In genomic region chr7:24459843-24460242, GRCm38 (mm10) we compare ENCODE assay signal across 11 mouse cellular contexts. TPM values are rescaled to one million over a fixed set of nuclear protein-coding genes. Genes with fewer than 3 reads are reported as not detected.
A peak's percentile ranks its signal among the peaks of the same experiment; 100 is the strongest.
DNase-seq lines count a peak whose midpoint lies in the region; ATAC-seq and TF ChIP-seq lines count a peak whose summit lies in the region.
"Had no signal": no experiment of that assay in that cellular context is flagged by ENCODE, and none has a peak within 500 bp of the region (broad histone marks: within the 10 kb centered on the region; RNA-seq: fewer than 3 reads in every experiment).

No protein-coding gene starts in this region.

- WGBS in heart, embryonic 10.5 days, result 73% methylated on average over 3 of the region's 3 CpGs
- 68% methylated on average over 3 of the region's 3 CpGs for WGBS in midbrain, postnatal 0 days

- no peak overlapping the region for H3K4me2 ChIP-seq in midbrain, postnatal 0 days (ENCODE audit: low read depth, low read length, poor library complexity, severe bottlenecking)

- H3K27me3 ChIP-seq in heart, embryonic 10.5 days (ENCODE audit: insufficient read depth, poor library complexity, severe bottlenecking), result peaks cover 31% of the 10 kb centered on the region; the same call in 1 of the 2 replicates
- H3K27me3 ChIP-seq in megakaryocyte, embryonic 14.5 days (replicated peaks), result peaks cover 83% of the 10 kb centered on the region
- H3K27me3 ChIP-seq in midbrain, postnatal 0 days (ENCODE audit: insufficient read depth, low read length), result 0 out of 2 replicates have a peak, but pooled peaks cover 4% of the 10 kb centered on the region

- in situ Hi-C loops in ES-E14 (cut with MboI; ENCODE audit: low sequenced_read_pairs in 2 of 2, unreplicated experiment in 2 of 2), result no loop called here

- H3K4me1 ChIP-seq in heart, embryonic 10.5 days, result peaks cover 21% of the 10 kb centered on the region
- H3K4me1 ChIP-seq in ES-E14 (ENCODE audit: control insufficient read depth in 2 of 2, insufficient read depth in 2 of 2, low read length in 2 of 2, poor library complexity in 1 of 2), result peaks cover 8 to 40% of the 10 kb centered on the region in 2 experiments; a peak in 3 of 4 replicates
- H3K4me1 ChIP-seq in megakaryocyte, embryonic 14.5 days, result peaks cover 49% of the 10 kb centered on the region
- no peaks in the 10 kb centered on the region for H3K4me1 ChIP-seq in midbrain, postnatal 0 days (ENCODE audit: insufficient read depth, low read length)

- H3K36me3 ChIP-seq in heart, embryonic 10.5 days, result no peaks in the 10 kb centered on the region
- H3K36me3 ChIP-seq in ES-E14 (ENCODE audit: control insufficient read depth, insufficient read depth, low read length, poor library complexity, severe bottlenecking), result no peaks in the 10 kb centered on the region
- H3K36me3 ChIP-seq in megakaryocyte, embryonic 14.5 days (replicated peaks; ENCODE audit: low read length), result no peaks in the 10 kb centered on the region
- H3K36me3 ChIP-seq in midbrain, postnatal 0 days (ENCODE audit: insufficient read depth, low read length), result no peaks in the 10 kb centered on the region

- DNase-seq in heart, adult 11 months, result peak; percentile 97
- DNase-seq in heart, embryonic 10.5 days (ENCODE audit: low spot score), result no peak
- DNase-seq in ES-E14 (ENCODE audit: low read depth, low spot score), result no peak
- DNase-seq in kidney, postnatal 10 days, result peak; percentile 31
- DNase-seq in left cerebral cortex, adult 9 months (ENCODE audit: low spot score in 2 of 2), result no peak
- no peak for DNase-seq in midbrain, postnatal 0 days (ENCODE audit: low spot score)
- DNase-seq in urinary bladder, postnatal 25 days (ENCODE audit: low spot score), result no peak
- DNase-seq: cerebellum, adult 11-12 months had no signal

- H3K9me3 ChIP-seq in heart, embryonic 10.5 days, result no peaks in the 10 kb centered on the region
- no peaks in the 10 kb centered on the region for H3K9me3 ChIP-seq in ES-E14 (ENCODE audit: control insufficient read depth, insufficient read depth, low read depth, low read length)
- no peaks in the 10 kb centered on the region for H3K9me3 ChIP-seq in megakaryocyte, embryonic 14.5 days
- no peaks in the 10 kb centered on the region for H3K9me3 ChIP-seq in midbrain, postnatal 0 days (ENCODE audit: low read length)

- no peak for ATAC-seq in midbrain, postnatal 0 days (ENCODE audit: low FRiP score)
- ATAC-seq: forebrain, embryonic 14.5 days had no signal

- H3K4me3 ChIP-seq in heart, embryonic 10.5 days, result no peak overlapping the region
- no peak overlapping the region for H3K4me3 ChIP-seq in ES-E14 (ENCODE audit: insufficient read depth in 1 of 2, low read depth in 1 of 2, low read length in 2 of 2, poor library complexity in 1 of 2, severe bottlenecking in 1 of 2)
- H3K4me3 ChIP-seq in megakaryocyte, embryonic 14.5 days (replicated peaks), result peak overlapping the region; percentile 29
- no peak overlapping the region for H3K4me3 ChIP-seq in midbrain, postnatal 0 days (ENCODE audit: low read depth, low read length)
- H3K4me3 ChIP-seq: layer of hippocampus, adult 2 months had no signal

- H3K27ac ChIP-seq in heart, embryonic 10.5 days, result no peak overlapping the region
- H3K27ac ChIP-seq in ES-E14 (ENCODE audit: insufficient read depth, low read depth, low read length, poor library complexity, severe bottlenecking), result peak overlapping the region; percentile 34; the same call in 1 of the 2 replicates
- no peak overlapping the region for H3K27ac ChIP-seq in midbrain, postnatal 0 days (ENCODE audit: low read depth, low read length)
- H3K27ac ChIP-seq: layer of hippocampus, adult 2 months had no signal

- no peak for TF ChIP-seq CTCF in midbrain, postnatal 0 days (IDR thresholded peaks at IDR 0.05)

- H3K9ac ChIP-seq in ES-E14 (ENCODE audit: insufficient read depth, low read depth, low read length, poor library complexity, severe bottlenecking), result no peak overlapping the region
- H3K9ac ChIP-seq in midbrain, postnatal 0 days (replicated peaks; ENCODE audit: low read length, poor library complexity, severe bottlenecking), result no peak overlapping the region

TF ChIP-seq in ES-E14, 5 proteins besides CTCF, POLR2A, EP300 and RAD21:
- TF ChIP-seq CHD2 (IDR thresholded peaks at IDR 0.05; ENCODE audit: low read depth, low read length) (no peak), HCFC1 (IDR thresholded peaks at IDR 0.05; ENCODE audit: borderline replicate concordance, insufficient read depth, low read length) (no peak), MAFK (IDR thresholded peaks at IDR 0.05; ENCODE audit: insufficient read depth, low read depth, low read length) (no peak), ZNF384 (IDR thresholded peaks at IDR 0.05; ENCODE audit: low read depth, low read length) (no peak), ZC3H11A (IDR thresholded peaks at IDR 0.05; ENCODE audit: borderline replicate concordance, low read depth, low read length) (no peak)

RNA-seq across cellular contexts. Expression of gene Plaur, which starts 2.4 kb away (rescaled TPM):
- polyA plus RNA-seq in heart, embryonic 10.5 days (2016; fragmentation: Nextera tagmentation; extraction: Ambion mirVana), result 4.3 and 7.3 TPM in 2 replicates
- total RNA-seq in ES-E14 (2012; rRNA removed), result 99.5 and 118 TPM in 2 replicates
- polyA plus RNA-seq in megakaryocyte, embryonic 14.5 days (2012; ENCODE audit: insufficient read depth, low replicate concordance), result 14.6 and 56.5 TPM in 2 replicates
- 1.4 and 3.7 TPM in 2 replicates for total RNA-seq in midbrain, postnatal 0 days (2014; rRNA removed)
- polyA plus RNA-seq in midbrain, postnatal 0 days (2015; fragmentation: Nextera tagmentation; extraction: Ambion mirVana), result 0.93 and 1.1 TPM in 2 replicates

RNA-seq across cellular contexts. Expression of gene Irgc1, which starts 7.7 kb away (rescaled TPM):
- polyA plus RNA-seq in heart, embryonic 10.5 days (2016; fragmentation: Nextera tagmentation; extraction: Ambion mirVana), result 0.16 TPM in 1 of 2 replicates, not detected in the other
- total RNA-seq in ES-E14 (2012; rRNA removed), result 0.16 TPM in 1 of 2 replicates, not detected in the other
- polyA plus RNA-seq in megakaryocyte, embryonic 14.5 days (2012; ENCODE audit: insufficient read depth, low replicate concordance), result 0.28 TPM in 1 of 2 replicates, not detected in the other
- total RNA-seq in midbrain, postnatal 0 days (2014; rRNA removed), result not detected in 2 replicates
- not detected in 2 replicates for polyA plus RNA-seq in midbrain, postnatal 0 days (2015; fragmentation: Nextera tagmentation; extraction: Ambion mirVana)
- total RNA-seq: layer of hippocampus, adult 2 months had no signal
- polyA plus RNA-seq: forebrain, embryonic 14.5 days had no signal

RNA-seq across cellular contexts. Expression of gene Cadm4, which starts 22.0 kb away (rescaled TPM):
- polyA plus RNA-seq in heart, embryonic 10.5 days (2016; fragmentation: Nextera tagmentation; extraction: Ambion mirVana), result 0.54 and 0.63 TPM in 2 replicates
- 10.8 and 21.4 TPM in 2 replicates for total RNA-seq in ES-E14 (2012; rRNA removed)
- not detected in 2 replicates for polyA plus RNA-seq in megakaryocyte, embryonic 14.5 days (2012; ENCODE audit: insufficient read depth, low replicate concordance)
- total RNA-seq in midbrain, postnatal 0 days (2014; rRNA removed), result 342 and 354 TPM in 2 replicates
- 82.0 and 88.1 TPM in 2 replicates for polyA plus RNA-seq in midbrain, postnatal 0 days (2015; fragmentation: Nextera tagmentation; extraction: Ambion mirVana)

RNA-seq across cellular contexts. Expression of gene Zfp428, which starts 47.0 kb away (rescaled TPM):
- 41.9 and 61.3 TPM in 2 replicates for polyA plus RNA-seq in heart, embryonic 10.5 days (2016; fragmentation: Nextera tagmentation; extraction: Ambion mirVana)
- total RNA-seq in ES-E14 (2012; rRNA removed), result 94.1 and 114 TPM in 2 replicates
- polyA plus RNA-seq in megakaryocyte, embryonic 14.5 days (2012; ENCODE audit: insufficient read depth, low replicate concordance), result 33.9 and 51.4 TPM in 2 replicates
- total RNA-seq in midbrain, postnatal 0 days (2014; rRNA removed), result 209 and 214 TPM in 2 replicates
- polyA plus RNA-seq in midbrain, postnatal 0 days (2015; fragmentation: Nextera tagmentation; extraction: Ambion mirVana), result 297 and 314 TPM in 2 replicates

RNA-seq across cellular contexts. Expression of gene AC161166.1, which starts 52.4 kb away (rescaled TPM):
- polyA plus RNA-seq in heart, embryonic 10.5 days (2016; fragmentation: Nextera tagmentation; extraction: Ambion mirVana), result 0.46 and 0.49 TPM in 2 replicates
- 1.2 and 1.6 TPM in 2 replicates for total RNA-seq in ES-E14 (2012; rRNA removed)
- not detected in 2 replicates for polyA plus RNA-seq in megakaryocyte, embryonic 14.5 days (2012; ENCODE audit: insufficient read depth, low replicate concordance)
- not detected in 2 replicates for total RNA-seq in midbrain, postnatal 0 days (2014; rRNA removed)
- polyA plus RNA-seq in midbrain, postnatal 0 days (2015; fragmentation: Nextera tagmentation; extraction: Ambion mirVana), result 0.47 and 0.78 TPM in 2 replicates
- total RNA-seq: layer of hippocampus, adult 2 months had no signal

Comparison
In these comparisons a context has a peak if more than half of its experiments do, and no peak if none do; other contexts are left out.
1. DNase-seq: peak in heart, adult 11 months (single experiment) and kidney, postnatal 10 days (single experiment); none in heart, embryonic 10.5 days (single experiment), ES-E14 (single experiment), left cerebral cortex, adult 9 months (0 of 2), midbrain, postnatal 0 days (single experiment) and urinary bladder, postnatal 25 days (single experiment).
2. RNA of gene Cadm4, which starts 22.0 kb away (polyA plus RNA-seq): 82.0 to 88.1 TPM in midbrain, postnatal 0 days; 0.54 to 0.63 TPM in heart, embryonic 10.5 days and not detected in megakaryocyte, embryonic 14.5 days; every median in the first group is over 10 times any median in the second.